Mouse (Mus musculus): ENCODE measurements around the gene Ap1m1. TPM values are rescaled to one million over a fixed set of nuclear protein-coding genes. Genes with fewer than 3 reads are reported as not detected.

The Ap1m1 gene
- polyA plus RNA-seq, 2 experiments: 98.8 to 111 TPM

DNA sequence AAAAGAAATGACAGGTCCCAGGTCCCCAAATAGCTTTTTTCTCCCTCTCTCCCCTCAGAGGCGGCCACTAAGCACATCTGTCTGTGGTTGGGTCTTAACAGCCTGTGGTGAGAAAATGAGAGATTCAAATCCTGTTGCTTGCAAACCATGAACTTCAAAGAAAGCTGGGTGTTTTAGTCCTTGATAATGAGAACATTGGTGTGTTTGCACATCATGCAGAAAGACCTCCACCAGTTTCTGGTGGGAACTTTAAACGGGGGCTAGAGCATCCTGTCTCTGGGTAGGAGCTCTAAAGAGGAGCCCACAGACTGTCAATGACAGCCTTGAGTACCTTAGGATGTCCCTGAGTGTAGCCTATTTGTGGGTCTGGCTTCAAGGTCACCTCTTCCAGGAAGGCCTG lies 51.3 kb downstream of the Ap1m1 start:
- no peak for TF ChIP-seq POLR2A (IDR thresholded peaks at IDR 0.05; ENCODE audit: borderline replicate concordance, extremely low read depth, insufficient read depth, insufficient read length)
- 62% methylated on average over 2 of the region's 2 CpGs for WGBS
- no peak for DNase-seq (ENCODE audit: low spot score)

DNA sequence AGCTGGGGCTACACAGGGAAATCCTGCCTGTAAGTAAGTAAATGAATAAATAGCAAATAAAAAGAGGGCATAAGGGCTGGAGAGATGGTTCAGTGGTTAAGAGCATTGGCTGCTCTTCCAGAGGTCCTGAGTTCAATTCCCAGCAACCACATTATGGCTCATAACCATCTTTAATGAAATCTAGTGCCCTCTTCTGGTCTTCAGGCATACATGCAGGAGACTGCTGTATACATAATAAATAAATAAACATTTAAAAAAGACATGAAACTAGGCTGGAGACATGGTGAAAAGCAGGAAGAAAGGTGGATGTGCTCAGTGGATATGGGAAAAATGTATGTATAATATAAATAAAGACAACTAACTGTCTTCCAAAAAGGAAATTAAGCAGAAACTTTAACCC lies 53.5 kb downstream of the Ap1m1 start:
- Histone ChIP-seq H3K27me3 (ENCODE audit: control insufficient read depth, insufficient read depth, low read length) (no peaks in the 10 kb centered on the region), H3K9ac (ENCODE audit: low read depth, low read length, severe bottlenecking) (no peak overlapping the region), H3K4me3 (replicated peaks; ENCODE audit: low read length) (no peak overlapping the region), H3K4me2 (replicated peaks; ENCODE audit: low read depth, low read length, severe bottlenecking) (no peak overlapping the region), H3K36me3 (ENCODE audit: control insufficient read depth, insufficient read depth, low read length) (no peaks in the 10 kb centered on the region), H3K27ac (replicated peaks; ENCODE audit: low read depth, low read length) (no peak overlapping the region), H3K4me1 (ENCODE audit: control insufficient read depth, insufficient read depth, low read length) (peaks cover 13% of the 10 kb centered on the region), H3K9me3 (ENCODE audit: control insufficient read depth, low read length) (no peaks in the 10 kb centered on the region)
- ATAC-seq (ENCODE audit: low FRiP score, low read depth) (no peak), DNase-seq (ENCODE audit: low spot score) (no peak)
- no peak for TF ChIP-seq POLR2A (IDR thresholded peaks at IDR 0.05; ENCODE audit: borderline replicate concordance, extremely low read depth, insufficient read depth, insufficient read length)

More for the DNA sequence above, 51.3 kb downstream of the Ap1m1 start:
- H3K27me3 ChIP-seq (ENCODE audit: control insufficient read depth, insufficient read depth, low read length): no peaks in the 10 kb centered on the region
- H3K4me3 ChIP-seq (replicated peaks; ENCODE audit: low read length): no peak overlapping the region
- H3K4me1 ChIP-seq (ENCODE audit: control insufficient read depth, insufficient read depth, low read length): peaks cover 12% of the 10 kb centered on the region
- ATAC-seq (ENCODE audit: low FRiP score, low read depth): no peak
- no peak overlapping the region for H3K9ac ChIP-seq (ENCODE audit: low read depth, low read length, severe bottlenecking)
- no peaks in the 10 kb centered on the region for H3K36me3 ChIP-seq (ENCODE audit: control insufficient read depth, insufficient read depth, low read length)
- no peak overlapping the region for H3K27ac ChIP-seq (replicated peaks; ENCODE audit: low read depth, low read length)
- no peak overlapping the region for H3K4me2 ChIP-seq (replicated peaks; ENCODE audit: low read depth, low read length, severe bottlenecking)
- H3K9me3 ChIP-seq (ENCODE audit: control insufficient read depth, low read length): no peaks in the 10 kb centered on the region

DNA sequence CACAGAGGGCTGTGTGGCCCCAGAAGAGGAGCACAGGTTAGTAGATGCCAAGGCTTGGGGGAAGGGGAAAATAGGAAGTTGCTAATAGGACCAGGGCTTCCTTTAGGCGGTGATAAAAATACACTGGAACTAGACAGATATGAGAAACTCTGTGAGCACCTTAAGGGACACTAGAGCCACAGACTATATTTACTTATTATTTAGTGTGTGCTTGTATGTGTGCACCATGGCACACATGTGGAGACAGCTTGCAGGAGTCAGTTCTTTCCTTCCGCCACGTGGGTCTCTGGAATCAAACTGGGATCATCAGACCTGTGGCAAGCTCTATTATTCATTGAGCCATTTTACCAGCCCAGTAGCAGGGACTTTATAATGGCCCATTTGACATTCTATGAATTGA lies 55.3 kb downstream of the Ap1m1 start:
- H3K36me3 ChIP-seq (ENCODE audit: control insufficient read depth, insufficient read depth, low read length): no peaks in the 10 kb centered on the region
- peak overlapping the region; percentile 85 for H3K27ac ChIP-seq (replicated peaks; ENCODE audit: low read depth, low read length)
- H3K9me3 ChIP-seq (ENCODE audit: control insufficient read depth, low read length): no peaks in the 10 kb centered on the region
- no peak; the same call in 1 of the 2 replicates for ATAC-seq (ENCODE audit: low FRiP score, low read depth)
- no peak overlapping the region for H3K4me3 ChIP-seq (replicated peaks; ENCODE audit: low read length)
- H3K4me2 ChIP-seq (replicated peaks; ENCODE audit: low read depth, low read length, severe bottlenecking): no peak overlapping the region; the same call in 1 of the 2 replicates
- DNase-seq (ENCODE audit: low spot score): no peak
- peaks cover 13% of the 10 kb centered on the region for H3K4me1 ChIP-seq (ENCODE audit: control insufficient read depth, insufficient read depth, low read length)
- no peak for TF ChIP-seq POLR2A (IDR thresholded peaks at IDR 0.05; ENCODE audit: borderline replicate concordance, extremely low read depth, insufficient read depth, insufficient read length)
- no peaks in the 10 kb centered on the region for H3K27me3 ChIP-seq (ENCODE audit: control insufficient read depth, insufficient read depth, low read length)
- WGBS: 62% methylated on average over 3 of the region's 3 CpGs
- no peak overlapping the region for H3K9ac ChIP-seq (ENCODE audit: low read depth, low read length, severe bottlenecking)

DNA sequence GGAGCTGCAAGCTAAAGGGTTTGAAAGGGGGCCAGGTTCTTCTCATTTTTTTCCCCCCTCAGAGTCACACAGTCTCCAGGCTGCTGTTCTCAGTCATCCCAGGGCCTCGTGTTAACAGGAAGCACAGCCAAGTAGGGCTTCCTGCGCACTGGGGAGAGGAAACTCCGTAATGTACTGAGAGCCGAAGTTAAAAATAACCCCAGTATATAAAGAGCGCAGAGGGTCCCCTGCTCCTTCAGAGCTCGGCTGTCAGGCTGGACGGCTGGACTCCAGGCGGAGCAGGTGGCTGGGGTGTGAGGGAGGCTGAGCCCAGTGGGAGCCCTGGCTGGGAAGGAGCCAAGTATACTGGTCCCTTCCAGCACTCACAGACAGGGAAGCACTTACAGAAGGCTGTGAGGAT lies 55.9 kb downstream of the Ap1m1 start:
- H3K4me1 ChIP-seq (ENCODE audit: control insufficient read depth, insufficient read depth, low read length): peaks cover 13% of the 10 kb centered on the region
- H3K9ac ChIP-seq (ENCODE audit: low read depth, low read length, severe bottlenecking): no peak overlapping the region
- no peaks in the 10 kb centered on the region for H3K9me3 ChIP-seq (ENCODE audit: control insufficient read depth, low read length)
- TF ChIP-seq POLR2A (IDR thresholded peaks at IDR 0.05; ENCODE audit: borderline replicate concordance, extremely low read depth, insufficient read depth, insufficient read length): no peak
- WGBS: 16% methylated on average over 8 of the region's 8 CpGs
- ATAC-seq (ENCODE audit: low FRiP score, low read depth) (peak; percentile 92), DNase-seq (ENCODE audit: low spot score) (peak; percentile 93)
- H3K36me3 ChIP-seq (ENCODE audit: control insufficient read depth, insufficient read depth, low read length): no peaks in the 10 kb centered on the region
- peak overlapping the region; percentile 17; the same call in 1 of the 2 replicates for H3K4me2 ChIP-seq (replicated peaks; ENCODE audit: low read depth, low read length, severe bottlenecking)
- peak overlapping the region; percentile 85 for H3K27ac ChIP-seq (replicated peaks; ENCODE audit: low read depth, low read length)
- no peaks in the 10 kb centered on the region for H3K27me3 ChIP-seq (ENCODE audit: control insufficient read depth, insufficient read depth, low read length)
- H3K4me3 ChIP-seq (replicated peaks; ENCODE audit: low read length): no peak overlapping the region

DNA sequence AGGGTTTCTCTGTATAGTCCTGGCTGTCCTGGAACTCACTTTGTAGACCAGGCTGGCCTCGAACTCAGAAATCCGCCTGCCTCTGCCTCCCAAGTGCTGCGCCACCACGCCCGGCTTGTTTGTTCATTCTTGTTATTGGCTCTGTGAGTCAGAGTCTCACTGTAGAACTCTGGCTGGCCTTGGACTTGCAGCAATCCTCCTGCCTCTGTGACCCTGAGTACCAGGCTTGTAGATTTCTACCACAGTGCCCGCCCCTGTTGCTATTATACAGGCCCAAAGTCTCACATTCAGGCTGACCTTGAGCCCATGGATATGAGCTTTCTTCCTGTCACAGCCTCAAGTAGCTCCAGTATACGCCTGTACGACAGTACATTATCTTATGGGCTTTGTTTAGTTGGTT lies 56.7 kb downstream of the Ap1m1 start:
- DNase-seq (ENCODE audit: low spot score) (no peak), ATAC-seq (ENCODE audit: low FRiP score, low read depth) (no peak)
- no peak for TF ChIP-seq POLR2A (IDR thresholded peaks at IDR 0.05; ENCODE audit: borderline replicate concordance, extremely low read depth, insufficient read depth, insufficient read length)
- Histone ChIP-seq H3K27ac (replicated peaks; ENCODE audit: low read depth, low read length) (no peak overlapping the region), H3K9ac (ENCODE audit: low read depth, low read length, severe bottlenecking) (no peak overlapping the region), H3K4me3 (replicated peaks; ENCODE audit: low read length) (no peak overlapping the region), H3K36me3 (ENCODE audit: control insufficient read depth, insufficient read depth, low read length) (no peaks in the 10 kb centered on the region), H3K27me3 (ENCODE audit: control insufficient read depth, insufficient read depth, low read length) (no peaks in the 10 kb centered on the region), H3K9me3 (ENCODE audit: control insufficient read depth, low read length) (no peaks in the 10 kb centered on the region), H3K4me1 (ENCODE audit: control insufficient read depth, insufficient read depth, low read length) (peaks cover 13% of the 10 kb centered on the region), H3K4me2 (replicated peaks; ENCODE audit: low read depth, low read length, severe bottlenecking) (no peak overlapping the region)
- 92% methylated on average over 8 of the region's 8 CpGs for WGBS

DNA sequence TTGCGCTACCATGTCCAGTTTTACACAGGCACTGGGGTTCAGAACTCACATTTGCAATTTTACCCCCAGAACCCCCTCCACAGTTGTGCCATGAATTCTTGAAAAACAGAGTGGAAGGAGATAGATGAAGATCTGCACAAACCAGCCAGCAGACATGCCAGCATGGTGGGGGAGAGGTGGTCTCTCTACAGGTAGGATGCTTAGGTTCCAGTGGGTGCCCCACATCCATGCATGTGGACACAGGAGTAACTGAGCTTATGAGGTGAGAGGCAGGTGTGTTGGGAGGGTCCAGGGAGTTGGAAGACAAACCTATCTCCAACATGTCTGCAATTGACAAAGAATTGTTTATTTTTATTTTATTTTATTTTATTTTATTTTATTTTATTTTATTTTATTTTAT lies 59.1 kb downstream of the Ap1m1 start:
- DNase-seq (ENCODE audit: low spot score): no peak
- Histone ChIP-seq H3K4me2 (replicated peaks; ENCODE audit: low read depth, low read length, severe bottlenecking) (no peak overlapping the region), H3K9ac (ENCODE audit: low read depth, low read length, severe bottlenecking) (no peak overlapping the region), H3K27me3 (ENCODE audit: control insufficient read depth, insufficient read depth, low read length) (no peaks in the 10 kb centered on the region), H3K36me3 (ENCODE audit: control insufficient read depth, insufficient read depth, low read length) (no peaks in the 10 kb centered on the region), H3K27ac (replicated peaks; ENCODE audit: low read depth, low read length) (no peak overlapping the region), H3K4me3 (replicated peaks; ENCODE audit: low read length) (no peak overlapping the region), H3K9me3 (ENCODE audit: control insufficient read depth, low read length) (no peaks in the 10 kb centered on the region), H3K4me1 (ENCODE audit: control insufficient read depth, insufficient read depth, low read length) (peaks cover 22% of the 10 kb centered on the region)
- no peak for TF ChIP-seq POLR2A (IDR thresholded peaks at IDR 0.05; ENCODE audit: borderline replicate concordance, extremely low read depth, insufficient read depth, insufficient read length)
- ATAC-seq (ENCODE audit: low FRiP score, low read depth): no peak
- WGBS: 88% methylated on average over 1 of the region's 1 CpGs

All from limb, embryonic 14.5 days (tissue).